Mouse (Mus musculus) spleen, postnatal 10 days (tissue): Measurements from ENCODE around the gene Inpp5k.

Experiments
- DNase-seq, 2 experiments: peaks; one replicate each; pipeline ENCODE4 v3.0.0; 2021 to 2022; ENCODE audit warnings: low spot score in 2 of 2

Gene Inpp5k

GRCm38 (mm10) chr11:75620136-75620780 lies 10.5 kb upstream of the Inpp5k start:
- DNase-seq, result no peak

GRCm38 (mm10) chr11:75621426-75621825 lies 9.4 kb upstream of the Inpp5k start:
- no peak for DNase-seq

GRCm38 (mm10) chr11:75622588-75623329 lies 8.0 kb upstream of the Inpp5k start:
- peak in 1 of 2 experiments; percentile 45 for DNase-seq

- DNase-seq, result no peak
Observed at GRCm38 (mm10) chr11:75624102-75624554, 6.7 kb upstream of the Inpp5k start.

- no peak for DNase-seq
Observed at GRCm38 (mm10) chr11:75625820-75626219, 5.0 kb upstream of the Inpp5k start.

GRCm38 (mm10) chr11:75630098-75630497 lies 690 bp upstream of the Inpp5k start:
- no peak for DNase-seq

GRCm38 (mm10) chr11:75631561-75632225 lies 905 bp downstream of the Inpp5k start:
- DNase-seq, result peak; percentile 25 to 42

- DNase-seq, result no peak
Observed at GRCm38 (mm10) chr11:75632921-75633320, 2.1 kb downstream of the Inpp5k start.

GRCm38 (mm10) chr11:75634801-75635200 lies 4.0 kb downstream of the Inpp5k start:
- no peak for DNase-seq

GRCm38 (mm10) chr11:75635315-75635714 lies 4.5 kb downstream of the Inpp5k start:
- DNase-seq, result no peak

GRCm38 (mm10) chr11:75643323-75643722 lies 12.5 kb downstream of the Inpp5k start:
- DNase-seq, result no peak

- DNase-seq, result peak in 1 of 2 experiments; percentile 31
Observed at GRCm38 (mm10) chr11:75644684-75645083, 13.9 kb downstream of the Inpp5k start.

- peak in 1 of 2 experiments; percentile 12 for DNase-seq
Observed at GRCm38 (mm10) chr11:75647681-75648211, 17.0 kb downstream of the Inpp5k start.

- DNase-seq, result peak in 1 of 2 experiments; percentile 24
Observed at GRCm38 (mm10) chr11:75649155-75649561, 18.4 kb downstream of the Inpp5k start.

GRCm38 (mm10) chr11:75650311-75650710 lies 19.5 kb downstream of the Inpp5k start, which contains the start of gene Myo1c:
Gene Myo1c (plus strand): TSS chr11:75650504.
- DNase-seq, result peak; percentile 22 to 24

GRCm38 (mm10) chr11:75650958-75651425 lies 20.2 kb downstream of the Inpp5k start:
- no peak for DNase-seq

- DNase-seq, result peak; percentile 79 to 91
Observed at GRCm38 (mm10) chr11:75651426-75652221, 20.8 kb downstream of the Inpp5k start.

- DNase-seq, result peak; percentile 59 to 71
Observed at GRCm38 (mm10) chr11:75652222-75652941, 21.6 kb downstream of the Inpp5k start.

- DNase-seq, result peak; percentile 53 to 54
Observed at GRCm38 (mm10) chr11:75652942-75653684, 22.3 kb downstream of the Inpp5k start.
